18 mouse cellular contexts compared by ENCODE assay signal in the genomic region with DNA sequence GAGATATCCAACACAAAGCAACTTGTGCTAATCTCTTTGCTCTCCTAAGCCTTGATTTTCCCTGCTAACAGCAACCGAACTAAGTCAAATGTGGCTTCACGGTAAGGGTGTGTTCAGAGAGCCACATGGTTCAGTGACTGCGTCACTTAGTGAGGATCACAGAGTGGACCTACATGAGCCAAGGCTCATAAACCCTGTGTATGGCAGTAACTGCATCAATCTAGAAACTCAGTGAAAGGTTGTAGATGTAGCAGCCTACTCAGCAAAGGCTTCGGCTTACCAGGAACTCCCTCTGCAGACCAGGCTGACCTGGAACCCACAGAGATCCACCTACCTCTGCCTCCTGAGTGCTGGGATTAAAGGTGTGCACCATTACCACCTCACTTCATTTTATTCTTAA.
"Had no signal": no experiment of that assay in that cellular context is flagged by ENCODE, and none has a peak within 500 bp of the region (broad histone marks: within the 10 kb centered on the region; RNA-seq: fewer than 3 reads in every experiment).

No protein-coding gene starts in this region.

- H3K9me3 ChIP-seq: midbrain, embryonic 10.5 days; midbrain, embryonic 13.5 days; neural tube, embryonic 13.5 days; neural tube, embryonic 15.5 days had no signal

- DNase-seq: lung, adult 18-20 months; lung, embryonic 14.5 days; lung, postnatal 10 days; lung, postnatal 4 days; retina, postnatal 1 day; right cerebral cortex, adult 18-20 months; right cerebral cortex, postnatal 25 days; right cerebral cortex, postnatal 4 days; spleen, adult 18-20 months; thymus, adult 18-20 months; thymus, postnatal 14 days; thymus, postnatal 36 days had no signal

- H3K4me1 ChIP-seq: neural tube, embryonic 15.5 days had no signal

- H3K4me3 ChIP-seq: midbrain, embryonic 10.5 days; midbrain, embryonic 13.5 days; myocyte; neural tube, embryonic 13.5 days; neural tube, embryonic 15.5 days had no signal

- H3K9ac ChIP-seq: lung, embryonic 14.5 days; midbrain, embryonic 13.5 days; neural tube, embryonic 13.5 days; neural tube, embryonic 15.5 days had no signal

- H3K4me2 ChIP-seq: lung, embryonic 14.5 days; midbrain, embryonic 13.5 days; neural tube, embryonic 13.5 days; neural tube, embryonic 15.5 days had no signal

- H3K36me3 ChIP-seq: midbrain, embryonic 10.5 days; midbrain, embryonic 13.5 days; neural tube, embryonic 13.5 days; neural tube, embryonic 15.5 days had no signal

- H3K27ac ChIP-seq: midbrain, embryonic 10.5 days; midbrain, embryonic 13.5 days; neural tube, embryonic 13.5 days; neural tube, embryonic 15.5 days had no signal

- H3K27me3 ChIP-seq: neural tube, embryonic 13.5 days; neural tube, embryonic 15.5 days had no signal

- ATAC-seq: midbrain, embryonic 13.5 days; midbrain, embryonic 16.5 days had no signal
